ENCODE assay signal across 8 mouse cellular contexts in genomic region chr2:154648086-154648485, GRCm38 (mm10). TPM values are rescaled to one million over a fixed set of nuclear protein-coding genes. Genes with fewer than 3 reads are reported as not detected.
DNase-seq lines count a peak whose midpoint lies in the region; ATAC-seq and TF ChIP-seq lines count a peak whose summit lies in the region.
"Had no signal": no experiment of that assay in that cellular context is flagged by ENCODE, and none has a peak within 500 bp of the region (broad histone marks: within the 10 kb centered on the region; RNA-seq: fewer than 3 reads in every experiment).

No protein-coding gene starts in this region.

- no peak for TF ChIP-seq POLR2A in liver, adult 2 months (IDR thresholded peaks at IDR 0.05; ENCODE audit: extremely low read depth, insufficient read depth, low read length)

- no peak for ATAC-seq in liver, embryonic 12.5 days
- peak; percentile 56 for ATAC-seq in common myeloid progenitor, adult 5-6 weeks (replicated peaks; ENCODE audit: low read depth, poor library complexity, severe bottlenecking)
- ATAC-seq in liver, embryonic 14.5 days (ENCODE audit: insufficient read depth), result no peak
- ATAC-seq in frontal cortex, adult (ENCODE audit: low TSS enrichment), result no peak

- WGBS in liver, adult 2 months, result 32% methylated on average over 3 of the region's 3 CpGs
- 22% methylated on average over 3 of the region's 3 CpGs for WGBS in liver, embryonic 12.5 days (ENCODE audit: insufficient replicate concordance)
- WGBS in liver, embryonic 14.5 days (ENCODE audit: insufficient replicate concordance), result 33% methylated on average over 3 of the region's 3 CpGs

- H3K9me3 ChIP-seq in liver, embryonic 12.5 days (replicated peaks), result peaks cover 7% of the 10 kb centered on the region; the same call in 1 of the 2 replicates
- H3K9me3 ChIP-seq in liver, embryonic 14.5 days (ENCODE audit: control insufficient read depth, low read length), result no peaks in the 10 kb centered on the region
- H3K9me3 ChIP-seq: heart, embryonic 15.5 days had no signal

- H3K27ac ChIP-seq in liver, adult 2 months (replicated peaks; ENCODE audit: insufficient read depth, low read depth, low read length), result no peak overlapping the region
- H3K27ac ChIP-seq in liver, embryonic 12.5 days, result no peak overlapping the region
- H3K27ac ChIP-seq in liver, embryonic 14.5 days, result no peak overlapping the region
- H3K27ac ChIP-seq: heart, embryonic 15.5 days had no signal

- H3K4me3 ChIP-seq in liver, adult 2 months (ENCODE audit: insufficient read depth, low read depth, low read length), result no peak overlapping the region
- no peak overlapping the region for H3K4me3 ChIP-seq in liver, embryonic 12.5 days
- H3K4me3 ChIP-seq in liver, embryonic 14.5 days (ENCODE audit: insufficient read depth in 1 of 2, low read depth in 2 of 2, low read length in 2 of 2), result no peak overlapping the region
- H3K4me3 ChIP-seq: heart, embryonic 15.5 days had no signal

- no peaks in the 10 kb centered on the region for H3K27me3 ChIP-seq in liver, adult 2 months (ENCODE audit: control insufficient read depth, insufficient read depth, low read length)
- H3K27me3 ChIP-seq in liver, embryonic 12.5 days (replicated peaks), result peaks cover 6% of the 10 kb centered on the region; the same call in 1 of the 2 replicates
- H3K27me3 ChIP-seq in liver, embryonic 14.5 days (ENCODE audit: control insufficient read depth, insufficient read depth, low read length), result no peaks in the 10 kb centered on the region
- H3K27me3 ChIP-seq: heart, embryonic 15.5 days had no signal

- H3K79me2 ChIP-seq in liver, adult 2 months (ENCODE audit: control insufficient read depth, insufficient read depth, low read length), result no peaks in the 10 kb centered on the region

- H3K4me2 ChIP-seq in liver, embryonic 12.5 days, result no peak overlapping the region
- H3K4me2 ChIP-seq in liver, embryonic 14.5 days (ENCODE audit: low read depth), result no peak overlapping the region
- H3K4me2 ChIP-seq: heart, embryonic 15.5 days had no signal

- no peaks in the 10 kb centered on the region for H3K36me3 ChIP-seq in liver, adult 2 months (ENCODE audit: control insufficient read depth, insufficient read depth, low read length)
- peaks cover 29% of the 10 kb centered on the region for H3K36me3 ChIP-seq in liver, embryonic 12.5 days
- H3K36me3 ChIP-seq in liver, embryonic 14.5 days (replicated peaks; ENCODE audit: control insufficient read depth, insufficient read depth, low read depth), result no peaks in the 10 kb centered on the region; the same call in none of the 2 replicates
- H3K36me3 ChIP-seq: heart, embryonic 15.5 days had no signal

- TF ChIP-seq EP300 in liver, embryonic 14.5 days (IDR thresholded peaks at IDR 0.05; ENCODE audit: low read depth), result no peak

- peak; percentile 55 for DNase-seq in liver, adult 2 months (ENCODE audit: extremely low read depth, low read depth, low spot score)
- DNase-seq in R1 (ENCODE audit: low read depth, low spot score), result peak; percentile 89
- DNase-seq in liver, embryonic 14.5 days (ENCODE audit: low read depth in 3 of 3, low spot score in 3 of 3), result no peak
- no peak for DNase-seq in frontal cortex, adult 2 months (ENCODE audit: extremely low spot score in 1 of 2, low spot score in 1 of 2)

- no peak overlapping the region for H3K9ac ChIP-seq in liver, adult 2 months (ENCODE audit: low read depth, low read length)
- no peak overlapping the region for H3K9ac ChIP-seq in liver, embryonic 12.5 days
- no peak overlapping the region for H3K9ac ChIP-seq in liver, embryonic 14.5 days (replicated peaks)
- H3K9ac ChIP-seq: heart, embryonic 15.5 days had no signal

- peak; percentile 80 for TF ChIP-seq CTCF in liver, adult 2 months (IDR thresholded peaks at IDR 0.05; ENCODE audit: low read depth, low read length)
- peak; percentile 78 for TF ChIP-seq CTCF in liver, embryonic 14.5 days (IDR thresholded peaks at IDR 0.05; ENCODE audit: low read depth)

- no peaks in the 10 kb centered on the region; the same call in 1 of the 2 replicates for H3K4me1 ChIP-seq in liver, adult 2 months (ENCODE audit: control insufficient read depth, insufficient read depth, low read length)
- H3K4me1 ChIP-seq in liver, embryonic 12.5 days, result peaks cover 12% of the 10 kb centered on the region
- peaks cover under 1 to 1% of the 10 kb centered on the region in 2 experiments; a peak in 2 of 4 replicates for H3K4me1 ChIP-seq in liver, embryonic 14.5 days (replicated peaks; ENCODE audit: control insufficient read depth in 2 of 2, insufficient read depth in 2 of 2, low read length in 1 of 2)
- H3K4me1 ChIP-seq: heart, embryonic 15.5 days had no signal

RNA-seq across cellular contexts. Expression of gene Chmp4b, which starts 3.4 kb away (rescaled TPM):
- total RNA-seq in liver, adult 2 months (2014; rRNA removed), result 54.4 and 57.7 TPM in 2 replicates
- polyA plus RNA-seq in liver, adult 2 months (2012; rRNA removed), result 37.6 and 37.8 TPM in 2 replicates
- polyA plus RNA-seq in liver, embryonic 12.5 days (2016; fragmentation: Nextera tagmentation; extraction: Ambion mirVana), result 17.6 and 18.2 TPM in 2 replicates
- total RNA-seq in common myeloid progenitor, adult 5-6 weeks (2017), result 99.8 and 109 TPM in 2 replicates
- polyA plus RNA-seq in liver, embryonic 14.5 days (2012; rRNA removed), result 48.0 and 84.2 TPM in 2 replicates
- polyA plus RNA-seq in liver, embryonic 14.5 days (2014; fragmentation: Nextera tagmentation; extraction: Ambion mirVana), result 8.1 and 9.1 TPM in 2 replicates
- 277 and 314 TPM in 2 replicates for polyA plus RNA-seq in frontal cortex, adult 2 months (2012; rRNA removed)

RNA-seq across cellular contexts. Expression of gene 4930519P11Rik, which starts 34.8 kb away (rescaled TPM):
- not detected in 2 replicates for total RNA-seq in liver, adult 2 months (2014; rRNA removed)
- polyA plus RNA-seq in liver, adult 2 months (2012; rRNA removed), result 0.37 TPM in 1 of 2 replicates, not detected in the other
- 0.45 TPM in 1 of 2 replicates, not detected in the other for polyA plus RNA-seq in liver, embryonic 12.5 days (2016; fragmentation: Nextera tagmentation; extraction: Ambion mirVana)
- total RNA-seq in common myeloid progenitor, adult 5-6 weeks (2017), result not detected in 2 replicates
- polyA plus RNA-seq in liver, embryonic 14.5 days (2012; rRNA removed), result 0.35 TPM in 1 of 2 replicates, not detected in the other
- 0.32 TPM in 1 of 2 replicates, not detected in the other for polyA plus RNA-seq in liver, embryonic 14.5 days (2014; fragmentation: Nextera tagmentation; extraction: Ambion mirVana)
- polyA plus RNA-seq in frontal cortex, adult 2 months (2012; rRNA removed), result 0.48 TPM in 1 of 2 replicates, not detected in the other
- polyA plus RNA-seq: heart, embryonic 15.5 days had no signal

RNA-seq across cellular contexts. Expression of gene Zfp341, which starts 35.0 kb away (rescaled TPM):
- 0.18 and 1.0 TPM in 2 replicates for total RNA-seq in liver, adult 2 months (2014; rRNA removed)
- 3.2 TPM in 2 replicates for polyA plus RNA-seq in liver, adult 2 months (2012; rRNA removed)
- 2.2 TPM in 2 replicates for polyA plus RNA-seq in liver, embryonic 12.5 days (2016; fragmentation: Nextera tagmentation; extraction: Ambion mirVana)
- 0.34 and 0.87 TPM in 2 replicates for total RNA-seq in common myeloid progenitor, adult 5-6 weeks (2017)
- 3.6 and 3.9 TPM in 2 replicates for polyA plus RNA-seq in liver, embryonic 14.5 days (2012; rRNA removed)
- polyA plus RNA-seq in liver, embryonic 14.5 days (2014; fragmentation: Nextera tagmentation; extraction: Ambion mirVana), result 1.1 and 2.2 TPM in 2 replicates
- polyA plus RNA-seq in frontal cortex, adult 2 months (2012; rRNA removed), result 10.0 and 10.5 TPM in 2 replicates

RNA-seq across cellular contexts. Expression of gene Pxmp4, which starts 44.6 kb away (rescaled TPM):
- 39.9 and 51.1 TPM in 2 replicates for total RNA-seq in liver, adult 2 months (2014; rRNA removed)
- 127 and 134 TPM in 2 replicates for polyA plus RNA-seq in liver, adult 2 months (2012; rRNA removed)
- polyA plus RNA-seq in liver, embryonic 12.5 days (2016; fragmentation: Nextera tagmentation; extraction: Ambion mirVana), result 24.5 and 26.1 TPM in 2 replicates
- 14.2 and 18.2 TPM in 2 replicates for total RNA-seq in common myeloid progenitor, adult 5-6 weeks (2017)
- 18.7 and 27.6 TPM in 2 replicates for polyA plus RNA-seq in liver, embryonic 14.5 days (2012; rRNA removed)
- 30.2 and 35.4 TPM in 2 replicates for polyA plus RNA-seq in liver, embryonic 14.5 days (2014; fragmentation: Nextera tagmentation; extraction: Ambion mirVana)
- 18.6 and 20.7 TPM in 2 replicates for polyA plus RNA-seq in frontal cortex, adult 2 months (2012; rRNA removed)

Comparison
In these comparisons a context has a peak if more than half of its experiments do, and no peak if none do; other contexts are left out.
1. DNase-seq: peak in liver, adult 2 months (single experiment) and R1 (single experiment); none in liver, embryonic 14.5 days (0 of 3) and frontal cortex, adult 2 months (0 of 2).